Mouse (Mus musculus): ENCODE results near the gene Tmem221.
"Not testable (repeated sequence)": the region's sequence is repeated elsewhere in the genome, so short reads cannot be mapped to it uniquely, and the experiment has no call there.

Tmem221 gene

GRCm38 (mm10) chr8:71528362-71529073 is 30.2 kb downstream of the Tmem221 start:
- TF ChIP-seq NANOG (IDR thresholded peaks at IDR 0.05; ENCODE audit: borderline replicate concordance, low read length) (no peak), POU5F1 (IDR thresholded peaks at IDR 0.05; ENCODE audit: borderline replicate concordance, low read length) (no peak), CTCF (conservative IDR thresholded peaks at IDR 0.05; ENCODE audit: low read length) (no peak)
- Histone ChIP-seq H3K4me3 (replicated peaks; ENCODE audit: low read length) (no peak overlapping the region; the same call in 1 of the 2 replicates), H3K36me3 (ENCODE audit: insufficient read depth, low read length) (no peaks in the 10 kb centered on the region), H3K27me3 (ENCODE audit: insufficient read depth, low read length) (peaks cover 45% of the 10 kb centered on the region), H3K4me1 (replicated peaks; ENCODE audit: low read depth, low read length) (peaks cover 70% of the 10 kb centered on the region), H3K9me3 (ENCODE audit: low read length) (no peaks in the 10 kb centered on the region)

GRCm38 (mm10) chr8:71527162-71527870 is 31.4 kb downstream of the Tmem221 start:
- H3K4me3 ChIP-seq (replicated peaks; ENCODE audit: low read length), result no peak overlapping the region
- H3K9me3 ChIP-seq (ENCODE audit: low read length), result no peaks in the 10 kb centered on the region
- H3K4me1 ChIP-seq (replicated peaks; ENCODE audit: low read depth, low read length), result peaks cover 72% of the 10 kb centered on the region
- no peak for TF ChIP-seq POU5F1 (IDR thresholded peaks at IDR 0.05; ENCODE audit: borderline replicate concordance, low read length)
- TF ChIP-seq NANOG (IDR thresholded peaks at IDR 0.05; ENCODE audit: borderline replicate concordance, low read length), result no peak
- TF ChIP-seq CTCF (conservative IDR thresholded peaks at IDR 0.05; ENCODE audit: low read length), result no peak
- H3K36me3 ChIP-seq (ENCODE audit: insufficient read depth, low read length), result no peaks in the 10 kb centered on the region
- H3K27me3 ChIP-seq (ENCODE audit: insufficient read depth, low read length), result peaks cover 55% of the 10 kb centered on the region

GRCm38 (mm10) chr8:71526272-71526671 is 32.4 kb downstream of the Tmem221 start:
- Histone ChIP-seq H3K36me3 (ENCODE audit: insufficient read depth, low read length) (no peaks in the 10 kb centered on the region), H3K9me3 (ENCODE audit: low read length) (no peaks in the 10 kb centered on the region), H3K4me3 (replicated peaks; ENCODE audit: low read length) (peak overlapping the region; percentile 68; the same call in 1 of the 2 replicates), H3K4me1 (replicated peaks; ENCODE audit: low read depth, low read length) (peaks cover 78% of the 10 kb centered on the region), H3K27me3 (ENCODE audit: insufficient read depth, low read length) (peaks cover 61% of the 10 kb centered on the region)
- TF ChIP-seq CTCF (conservative IDR thresholded peaks at IDR 0.05; ENCODE audit: low read length) (no peak), NANOG (IDR thresholded peaks at IDR 0.05; ENCODE audit: borderline replicate concordance, low read length) (peak; percentile 77), POU5F1 (IDR thresholded peaks at IDR 0.05; ENCODE audit: borderline replicate concordance, low read length) (no peak)

- Histone ChIP-seq H3K36me3 (ENCODE audit: insufficient read depth, low read length) (no peaks in the 10 kb centered on the region), H3K27me3 (ENCODE audit: insufficient read depth, low read length) (peaks cover 70% of the 10 kb centered on the region), H3K9me3 (ENCODE audit: low read length) (no peaks in the 10 kb centered on the region), H3K4me3 (replicated peaks; ENCODE audit: low read length) (peak within 1 kb of the TSS; percentile 68), H3K4me1 (replicated peaks; ENCODE audit: low read depth, low read length) (peaks cover 82% of the 10 kb centered on the region)
- TF ChIP-seq CTCF (conservative IDR thresholded peaks at IDR 0.05; ENCODE audit: low read length), result no peak
- TF ChIP-seq POU5F1 (IDR thresholded peaks at IDR 0.05; ENCODE audit: borderline replicate concordance, low read length), result no peak
- no peak for TF ChIP-seq NANOG (IDR thresholded peaks at IDR 0.05; ENCODE audit: borderline replicate concordance, low read length)
Measured at GRCm38 (mm10) chr8:71525226-71526050, 33.2 kb downstream of the Tmem221 start, which contains the start of gene Ccdc194. Ccdc194 (minus strand) TSS chr8:71525711.

- TF ChIP-seq NANOG (IDR thresholded peaks at IDR 0.05; ENCODE audit: borderline replicate concordance, low read length) (no peak), POU5F1 (IDR thresholded peaks at IDR 0.05; ENCODE audit: borderline replicate concordance, low read length) (no peak), CTCF (conservative IDR thresholded peaks at IDR 0.05; ENCODE audit: low read length) (peak; percentile 56)
- H3K4me1 ChIP-seq (replicated peaks; ENCODE audit: low read depth, low read length), result peaks cover 68% of the 10 kb centered on the region
- H3K36me3 ChIP-seq (ENCODE audit: insufficient read depth, low read length), result no peaks in the 10 kb centered on the region
- H3K4me3 ChIP-seq (replicated peaks; ENCODE audit: low read length), result peak overlapping the region; percentile 43
- peaks cover 63% of the 10 kb centered on the region for H3K27me3 ChIP-seq (ENCODE audit: insufficient read depth, low read length)
- H3K9me3 ChIP-seq (ENCODE audit: low read length), result peaks cover 5% of the 10 kb centered on the region
Measured at GRCm38 (mm10) chr8:71521634-71522033, 37.0 kb downstream of the Tmem221 start.

- peak; percentile 27; the same call in 1 of the 2 replicates for TF ChIP-seq CTCF (conservative IDR thresholded peaks at IDR 0.05; ENCODE audit: low read length)
- Histone ChIP-seq H3K27me3 (ENCODE audit: insufficient read depth, low read length) (peaks cover 49% of the 10 kb centered on the region), H3K4me1 (replicated peaks; ENCODE audit: low read depth, low read length) (peaks cover 51% of the 10 kb centered on the region)
- not testable (repeated sequence) for H3K4me3 ChIP-seq (replicated peaks; ENCODE audit: low read length); H3K9me3 ChIP-seq (ENCODE audit: low read length); H3K36me3 ChIP-seq (ENCODE audit: insufficient read depth, low read length)
Measured at GRCm38 (mm10) chr8:71519037-71519825, 39.4 kb downstream of the Tmem221 start.

GRCm38 (mm10) chr8:71516786-71517185 is 41.9 kb downstream of the Tmem221 start:
- Histone ChIP-seq H3K4me3 (replicated peaks; ENCODE audit: low read length) (no peak overlapping the region), H3K27me3 (ENCODE audit: insufficient read depth, low read length) (peaks cover 36% of the 10 kb centered on the region), H3K4me1 (replicated peaks; ENCODE audit: low read depth, low read length) (peaks cover 40% of the 10 kb centered on the region), H3K9me3 (ENCODE audit: low read length) (peaks cover 5% of the 10 kb centered on the region), H3K36me3 (ENCODE audit: insufficient read depth, low read length) (no peaks in the 10 kb centered on the region)
- no peak for TF ChIP-seq CTCF (conservative IDR thresholded peaks at IDR 0.05; ENCODE audit: low read length)
- TF ChIP-seq POU5F1 (IDR thresholded peaks at IDR 0.05; ENCODE audit: borderline replicate concordance, low read length), result no peak
- TF ChIP-seq NANOG (IDR thresholded peaks at IDR 0.05; ENCODE audit: borderline replicate concordance, low read length), result no peak
